Mouse (Mus musculus) macrophage (primary cell): ENCODE measurements around the gene Rnf167. TPM values are rescaled to one million over a fixed set of nuclear protein-coding genes. Genes with fewer than 3 reads are reported as not detected.
A peak's percentile ranks its signal among the peaks of the same experiment; 100 is the strongest.

Experiments used
- H3K27ac ChIP-seq: fragments of 350-480 bp; formaldehyde crosslinking; 2 replicates; pipeline ENCODE4 v1.9.0; 2021
- H3K36me3 ChIP-seq: fragments of 350-480 bp; formaldehyde crosslinking; 2 replicates; pipeline ENCODE4 v1.9.0; 2021; ENCODE audit errors: inconsistent target
- H3K4me3 ChIP-seq: fragments of 350-480 bp; formaldehyde crosslinking; 2 replicates; pipeline ENCODE4 v1.9.0; 2021; ENCODE audit errors: inconsistent target
- H3K79me2 ChIP-seq: fragments of 350-480 bp; formaldehyde crosslinking; 2 replicates; pipeline ENCODE4 v1.9.0; 2021; ENCODE audit errors: inconsistent target
- WGBS: methylation state at CpG from one replicate; pipeline ENCODE4 v1.1.7; 2026; ENCODE audit warnings: inconsistent platforms; ENCODE audit not compliant: missing documents; 5-methylcytosine and 5-hydroxymethylcytosine counted together
- polyA plus RNA-seq: library from polyadenylated mRNA; stranded (reverse); fragments of 250-400 nt; gene quantifications from 3 replicates; pipeline ENCODE4 v1.2.4, GENCODE M21; 2018; ENCODE audit warnings: inconsistent platforms

Rnf167 gene
- polyA plus RNA-seq, 1 experiment from 2014 or later = 23.9 TPM

- H3K4me3 ChIP-seq = peak overlapping the region; percentile 81
- H3K79me2 ChIP-seq = peaks cover 53% of the 10 kb centered on the region
- peak overlapping the region; percentile 66 for H3K27ac ChIP-seq
- 81% methylated on average over 12 of the region's 12 CpGs for WGBS
- H3K36me3 ChIP-seq = peaks cover 42% of the 10 kb centered on the region; the same call in 1 of the 2 replicates
Observed at GRCm38 (mm10) chr11:70645461-70646258, 1.4 kb upstream of the Rnf167 start.

- H3K4me3 ChIP-seq = peak overlapping the region; percentile 81
- H3K79me2 ChIP-seq = peaks cover 59% of the 10 kb centered on the region
- WGBS = 21% methylated on average over 3 of the region's 3 CpGs
- H3K36me3 ChIP-seq = peaks cover 42% of the 10 kb centered on the region; the same call in 1 of the 2 replicates
- H3K27ac ChIP-seq = peak overlapping the region; percentile 66
Observed at GRCm38 (mm10) chr11:70646259-70646555, 828 bp upstream of the Rnf167 start.

- Histone ChIP-seq H3K79me2 (peaks cover 75% of the 10 kb centered on the region), H3K36me3 (peaks cover 53% of the 10 kb centered on the region; the same call in 1 of the 2 replicates), H3K4me3 (peak overlapping the region; percentile 69), H3K27ac (peak overlapping the region; percentile 85)
- 5% methylated on average over 28 of the region's 28 CpGs for WGBS
Observed at GRCm38 (mm10) chr11:70647716-70648420, 833 bp downstream of the Rnf167 start.

- peaks cover 48% of the 10 kb centered on the region; the same call in 1 of the 2 replicates for H3K36me3 ChIP-seq
- WGBS = 13% methylated on average over 4 of the region's 4 CpGs
- H3K4me3 ChIP-seq = peak overlapping the region; percentile 69
Observed at GRCm38 (mm10) chr11:70648512-70648911, 1.5 kb downstream of the Rnf167 start.

GRCm38 (mm10) chr11:70649185-70649734, 2.2 kb downstream of the Rnf167 start:
- Histone ChIP-seq H3K27ac (no peak overlapping the region; the same call in 1 of the 2 replicates), H3K36me3 (peaks cover 40% of the 10 kb centered on the region; the same call in 1 of the 2 replicates), H3K79me2 (peaks cover 88% of the 10 kb centered on the region), H3K4me3 (no peak overlapping the region)
- WGBS = 78% methylated on average over 8 of the region's 8 CpGs

More at GRCm38 (mm10) chr11:70648512-70648911, 1.5 kb downstream of the Rnf167 start:
- Histone ChIP-seq H3K79me2 (peaks cover 82% of the 10 kb centered on the region), H3K27ac (peak overlapping the region; percentile 85; the same call in 1 of the 2 replicates)

- H3K27ac ChIP-seq = peak overlapping the region; percentile 96
- WGBS = 39% methylated on average over 12 of the region's 12 CpGs
- peaks cover 80% of the 10 kb centered on the region for H3K79me2 ChIP-seq
- H3K36me3 ChIP-seq = peaks cover 27% of the 10 kb centered on the region; the same call in 1 of the 2 replicates
- no peak overlapping the region for H3K4me3 ChIP-seq
Observed at GRCm38 (mm10) chr11:70650322-70651175, 3.5 kb downstream of the Rnf167 start.

GRCm38 (mm10) chr11:70651391-70651790, 4.4 kb downstream of the Rnf167 start:
- peak overlapping the region; percentile 79; the same call in 1 of the 2 replicates for H3K4me3 ChIP-seq
- WGBS = 21% methylated on average over 2 of the region's 2 CpGs
- H3K27ac ChIP-seq = peak overlapping the region; percentile 96
- peaks cover 24% of the 10 kb centered on the region; the same call in 1 of the 2 replicates for H3K36me3 ChIP-seq
- peaks cover 71% of the 10 kb centered on the region for H3K79me2 ChIP-seq

- peak overlapping the region; percentile 79 for H3K4me3 ChIP-seq
- peaks cover 68% of the 10 kb centered on the region for H3K79me2 ChIP-seq
- peak overlapping the region; percentile 96 for H3K27ac ChIP-seq
- 24% methylated on average over 12 of the region's 12 CpGs for WGBS
- H3K36me3 ChIP-seq = peaks cover 24% of the 10 kb centered on the region; the same call in 1 of the 2 replicates
Observed at GRCm38 (mm10) chr11:70652029-70652883, 5.2 kb downstream of the Rnf167 start.

- H3K4me3 ChIP-seq = peak overlapping the region; percentile 79
- H3K27ac ChIP-seq = peak overlapping the region; percentile 96
- H3K79me2 ChIP-seq = peaks cover 63% of the 10 kb centered on the region
- 14% methylated on average over 6 of the region's 6 CpGs for WGBS
- H3K36me3 ChIP-seq = peaks cover 24% of the 10 kb centered on the region; the same call in 1 of the 2 replicates
Observed at GRCm38 (mm10) chr11:70652884-70653344, 5.9 kb downstream of the Rnf167 start.

- Histone ChIP-seq H3K36me3 (peaks cover 24% of the 10 kb centered on the region; the same call in 1 of the 2 replicates), H3K4me3 (peak overlapping the region; percentile 79), H3K79me2 (peaks cover 56% of the 10 kb centered on the region), H3K27ac (peak overlapping the region; percentile 96)
- WGBS = under 1% methylated on average over 51 of the region's 63 CpGs
Observed at GRCm38 (mm10) chr11:70653345-70654197, 6.5 kb downstream of the Rnf167 start.

- H3K79me2 ChIP-seq = peaks cover 48% of the 10 kb centered on the region
- WGBS = under 1% methylated on average over 57 of the region's 61 CpGs
Observed at GRCm38 (mm10) chr11:70654198-70654922, 7.3 kb downstream of the Rnf167 start, which contains the start of gene Pfn1. Pfn1 (minus strand) TSS chr11:70654644.

More at GRCm38 (mm10) chr11:70654198-70654922, 7.3 kb downstream of the Rnf167 start, which contains the start of gene Pfn1:
- Histone ChIP-seq H3K27ac (peak within 1 kb of the TSS; percentile 96), H3K36me3 (peaks cover 19% of the 10 kb centered on the region; the same call in 1 of the 2 replicates), H3K4me3 (peak within 1 kb of the TSS; percentile 79)
